Mouse (Mus musculus) lung, postnatal 0 days (tissue): ENCODE data around the gene Yy1. TPM values are rescaled to one million over a fixed set of nuclear protein-coding genes. Genes with fewer than 3 reads are reported as not detected.

Experiments used
- ATAC-seq: fragments of 200-750 bp; cut with Nextera tagmentation; 2 replicates; pipeline ENCODE4 v1.8.0; 2017; ENCODE audit warnings: moderate library complexity
- DNase-seq: peaks from one replicate; pipeline ENCODE4 v3.0.0-alpha.2; 2016; ENCODE audit warnings: low spot score
- H3K27ac ChIP-seq: fragments of 300-500 bp; sonication (generic); 2 replicates; pipeline ENCODE4 v1.5.1; 2014; ENCODE audit warnings: antibody characterized with exemption, mild to moderate bottlenecking, low read length, mixed read lengths
- H3K27me3 ChIP-seq: fragments of 300-500 bp; sonication (generic); replicated peaks from 2 replicates; pipeline ENCODE4 v1.6.1; 2014; ENCODE audit warnings: low read length, mixed read lengths; ENCODE audit not compliant: insufficient read depth
- H3K36me3 ChIP-seq: fragments of 300-500 bp; sonication (generic); 2 replicates; pipeline ENCODE4 v1.6.1; 2014; ENCODE audit warnings: low read length, mixed read lengths; ENCODE audit not compliant: insufficient read depth
- H3K4me1 ChIP-seq: fragments of 300-500 bp; sonication (generic); 2 replicates; pipeline ENCODE4 v1.6.1; 2014; ENCODE audit warnings: antibody characterized with exemption, low read depth, low read length, mixed read lengths; ENCODE audit not compliant: insufficient read depth
- H3K4me2 ChIP-seq: fragments of 300-500 bp; sonication (generic); replicated peaks from 2 replicates; pipeline ENCODE4 v1.6.1; 2014; ENCODE audit warnings: low read depth, mild to moderate bottlenecking, low read length, moderate library complexity, mixed read lengths
- H3K4me3 ChIP-seq: fragments of 300-500 bp; sonication (generic); 2 replicates; pipeline ENCODE4 v1.5.1; 2014; ENCODE audit warnings: low read depth, low read length
- H3K9ac ChIP-seq: fragments of 300-500 bp; sonication (generic); replicated peaks from 2 replicates; pipeline ENCODE4 v1.6.1; 2014; ENCODE audit warnings: low read depth, mild to moderate bottlenecking
- H3K9me3 ChIP-seq: fragments of 300-500 bp; sonication (generic); 2 replicates; pipeline ENCODE4 v1.6.1; 2016; ENCODE audit warnings: low read length, mixed read lengths
- CTCF ChIP-seq: IDR thresholded peaks from 2 replicates; pipeline ENCODE4 v1.5.1; 2016; ENCODE audit warnings: antibody characterized with exemption, mild to moderate bottlenecking
- EP300 ChIP-seq: IDR thresholded peaks from 2 replicates; pipeline ENCODE4 v1.6.1; 2016; ENCODE audit warnings: antibody characterized with exemption, mild to moderate bottlenecking, control low read depth
- WGBS: fragments of 180-500 bp; shearing (Covaris S2); extraction: QIAGEN DNeasy Blood & Tissue Kit; methylation state at CpG from one replicate; pipeline ENCODE4 v1.1.7; 2014; 5-methylcytosine and 5-hydroxymethylcytosine counted together
- polyA plus RNA-seq: library from polyadenylated mRNA; unstranded; fragments of >200 nt; fragmentation: Nextera tagmentation; extraction: Ambion mirVana; gene quantifications from 2 replicates; pipeline ENCODE4 v1.2.1, GENCODE M21; 2015

Gene Yy1
- polyA plus RNA-seq, 1 experiment from 2014 or later: 13.7 TPM

GRCm38 (mm10) chr12:108755141-108755540, 37.6 kb upstream of the Yy1 start:
- H3K27me3 ChIP-seq: no peaks in the 10 kb centered on the region
- ATAC-seq (no peak), DNase-seq (no peak)
- TF ChIP-seq EP300 (no peak), CTCF (no peak)
- H3K4me3 ChIP-seq: no peak overlapping the region
- 86% methylated on average over 21 of the region's 21 CpGs for WGBS
- no peaks in the 10 kb centered on the region for H3K4me1 ChIP-seq
- H3K9me3 ChIP-seq: no peaks in the 10 kb centered on the region
- H3K36me3 ChIP-seq: no peaks in the 10 kb centered on the region
- H3K27ac ChIP-seq: no peak overlapping the region
- H3K9ac ChIP-seq: no peak overlapping the region
- no peak overlapping the region for H3K4me2 ChIP-seq

GRCm38 (mm10) chr12:108756611-108757010, 36.2 kb upstream of the Yy1 start:
- DNase-seq: no peak
- TF ChIP-seq EP300: no peak
- TF ChIP-seq CTCF: peak; percentile 22; the same call in 1 of the 2 replicates
- no peak overlapping the region for H3K27ac ChIP-seq
- H3K9me3 ChIP-seq: no peaks in the 10 kb centered on the region
- no peak overlapping the region for H3K4me3 ChIP-seq
- H3K27me3 ChIP-seq: no peaks in the 10 kb centered on the region
- ATAC-seq: no peak
- no peak overlapping the region for H3K9ac ChIP-seq
- H3K4me1 ChIP-seq: no peaks in the 10 kb centered on the region
- no peaks in the 10 kb centered on the region for H3K36me3 ChIP-seq
- no peak overlapping the region for H3K4me2 ChIP-seq
- WGBS: 85% methylated on average over 10 of the region's 10 CpGs

DNA sequence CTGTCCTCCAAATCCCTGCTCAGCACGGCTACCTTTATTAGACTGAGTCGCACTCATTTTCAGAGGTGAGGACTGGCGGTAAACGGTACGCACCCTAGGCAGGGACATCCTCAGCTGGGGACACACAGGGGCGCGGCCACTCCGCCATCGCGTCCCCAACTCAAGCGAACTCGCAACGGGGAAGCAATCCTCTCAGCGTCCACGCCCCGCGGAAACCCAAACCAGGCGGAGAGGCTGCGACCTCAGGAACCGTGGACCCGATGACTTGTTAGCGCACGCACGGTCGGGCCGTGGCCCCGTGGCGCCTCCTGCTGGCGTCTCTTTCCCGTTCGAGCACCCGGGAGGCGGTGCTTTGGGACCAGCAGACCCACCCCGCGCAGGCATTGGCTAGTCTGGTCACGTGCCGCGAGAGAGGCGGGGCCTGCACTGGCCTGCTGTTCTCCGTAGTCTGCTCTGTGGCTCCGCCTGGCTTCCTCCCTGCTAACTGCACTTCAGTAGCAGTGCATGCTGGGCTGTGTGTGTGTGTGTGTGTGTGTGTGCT, 35.0 kb upstream of the Yy1 start:
- 0% methylated on average over 41 of the region's 41 CpGs for WGBS
- ATAC-seq (peak; percentile 99), DNase-seq (peak; percentile 99)
- TF ChIP-seq EP300 (no peak), CTCF (peak; percentile 98)
- H3K9ac ChIP-seq: peak overlapping the region; percentile 30; the same call in 1 of the 2 replicates
- peak overlapping the region; percentile 71 for H3K4me2 ChIP-seq
- peak overlapping the region; percentile 43 for H3K4me3 ChIP-seq
- no peaks in the 10 kb centered on the region for H3K9me3 ChIP-seq
- no peaks in the 10 kb centered on the region for H3K27me3 ChIP-seq
- H3K36me3 ChIP-seq: no peaks in the 10 kb centered on the region
- H3K4me1 ChIP-seq: no peaks in the 10 kb centered on the region
- H3K27ac ChIP-seq: peak overlapping the region; percentile 15; the same call in 1 of the 2 replicates

DNA sequence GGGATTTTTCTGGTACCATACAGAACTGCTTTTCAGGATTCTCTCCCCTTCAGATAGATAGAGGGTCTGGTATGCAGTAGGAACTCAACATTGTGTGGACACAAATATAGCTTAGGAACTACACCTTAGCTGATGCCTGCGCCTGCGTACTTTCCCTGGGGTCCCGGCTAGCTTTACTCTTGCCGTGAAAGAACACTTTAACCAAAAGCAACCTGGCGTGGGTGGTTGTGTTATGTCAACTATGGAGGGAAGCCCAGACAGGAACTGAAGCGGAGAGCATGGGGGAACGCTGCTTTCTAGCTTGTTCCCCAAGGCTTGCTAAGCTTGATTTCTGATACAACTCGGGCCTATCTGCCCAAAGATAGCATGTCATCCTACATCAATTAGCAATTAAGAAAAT, 34.5 kb upstream of the Yy1 start:
- DNase-seq: no peak
- no peak for ATAC-seq
- H3K4me3 ChIP-seq: no peak overlapping the region
- H3K4me1 ChIP-seq: no peaks in the 10 kb centered on the region
- H3K4me2 ChIP-seq: 0 out of 2 replicates have a peak overlapping the region, but pooled peaks have one; percentile 71
- H3K36me3 ChIP-seq: no peaks in the 10 kb centered on the region
- no peak overlapping the region for H3K27ac ChIP-seq
- no peaks in the 10 kb centered on the region for H3K9me3 ChIP-seq
- H3K27me3 ChIP-seq: no peaks in the 10 kb centered on the region
- no peak overlapping the region for H3K9ac ChIP-seq
- TF ChIP-seq EP300 (no peak), CTCF (no peak)
- WGBS: 74% methylated on average over 8 of the region's 8 CpGs

DNA sequence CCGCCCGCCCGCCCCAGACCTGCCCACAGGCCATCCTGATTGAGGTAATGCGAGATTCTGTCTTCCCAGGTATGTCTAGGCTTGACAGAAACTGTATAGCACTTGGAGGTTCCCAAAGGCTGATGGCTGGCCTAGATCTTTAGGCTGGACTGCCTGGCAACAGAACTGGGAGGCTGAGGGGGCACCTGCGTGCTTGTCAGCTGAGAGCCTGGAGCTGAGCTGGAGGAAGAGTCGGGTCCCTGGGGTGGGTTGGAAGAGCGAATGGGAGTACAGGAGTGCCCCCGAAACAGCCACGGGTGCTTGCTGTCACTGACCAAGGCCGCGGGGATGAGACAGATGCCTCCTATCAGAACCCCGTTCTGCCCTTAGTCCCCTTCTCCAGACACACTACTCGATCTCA, 34.1 kb upstream of the Yy1 start:
- WGBS: 83% methylated on average over 13 of the region's 13 CpGs
- H3K36me3 ChIP-seq: no peaks in the 10 kb centered on the region
- no peak for ATAC-seq
- DNase-seq: no peak
- TF ChIP-seq EP300 (no peak), CTCF (no peak)
- H3K27me3 ChIP-seq: no peaks in the 10 kb centered on the region
- no peak overlapping the region for H3K27ac ChIP-seq
- H3K9ac ChIP-seq: no peak overlapping the region
- no peak overlapping the region for H3K4me3 ChIP-seq
- H3K9me3 ChIP-seq: no peaks in the 10 kb centered on the region
- H3K4me1 ChIP-seq: no peaks in the 10 kb centered on the region
- no peak overlapping the region for H3K4me2 ChIP-seq

GRCm38 (mm10) chr12:108759266-108759665, 33.5 kb upstream of the Yy1 start:
- H3K9me3 ChIP-seq: no peaks in the 10 kb centered on the region
- H3K4me2 ChIP-seq: no peak overlapping the region
- no peak overlapping the region for H3K4me3 ChIP-seq
- H3K4me1 ChIP-seq: no peaks in the 10 kb centered on the region
- no peak for ATAC-seq
- H3K9ac ChIP-seq: no peak overlapping the region
- no peaks in the 10 kb centered on the region for H3K27me3 ChIP-seq
- no peak overlapping the region for H3K27ac ChIP-seq
- WGBS: 74% methylated on average over 11 of the region's 11 CpGs
- no peak for TF ChIP-seq CTCF
- no peak for TF ChIP-seq EP300
- no peaks in the 10 kb centered on the region for H3K36me3 ChIP-seq
- DNase-seq: no peak

DNA sequence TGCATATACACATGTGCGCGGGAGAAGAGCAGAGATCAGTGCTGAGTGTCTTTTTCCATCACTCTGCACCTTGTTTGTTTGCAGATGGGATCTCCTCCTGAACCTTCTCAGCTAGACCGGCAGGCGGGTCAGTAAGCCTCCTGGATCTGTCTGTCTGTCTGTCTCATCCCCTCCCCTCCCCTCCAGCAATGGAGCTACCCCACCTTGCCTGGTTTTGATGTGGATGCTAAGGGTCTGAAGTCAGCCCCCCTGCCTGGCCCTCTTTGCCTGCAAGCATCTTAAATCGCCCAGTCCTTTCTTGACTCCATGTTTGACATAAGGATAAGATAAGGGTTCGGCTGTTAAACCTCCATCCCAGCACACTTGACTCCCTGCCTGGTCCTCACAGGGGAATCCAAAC, 32.8 kb upstream of the Yy1 start:
- TF ChIP-seq EP300 (no peak), CTCF (no peak)
- ATAC-seq (no peak), DNase-seq (no peak)
- 39% methylated on average over 6 of the region's 6 CpGs for WGBS
- H3K27me3 ChIP-seq: no peaks in the 10 kb centered on the region
- H3K4me1 ChIP-seq: no peaks in the 10 kb centered on the region
- H3K36me3 ChIP-seq: no peaks in the 10 kb centered on the region
- no peak overlapping the region for H3K9ac ChIP-seq
- H3K4me3 ChIP-seq: no peak overlapping the region
- H3K27ac ChIP-seq: no peak overlapping the region
- no peaks in the 10 kb centered on the region for H3K9me3 ChIP-seq
- no peak overlapping the region for H3K4me2 ChIP-seq
